Mouse (Mus musculus): ENCODE results near the gene Zfp507. TPM values are rescaled to one million over a fixed set of nuclear protein-coding genes. Genes with fewer than 3 reads are reported as not detected.

Gene Zfp507
- 1.9 and 4.5 TPM in 2 replicates for polyA plus RNA-seq (2021; fragmentation: Nextera tagmentation)
- long read RNA-seq, experiment 1, full-length matches to known transcripts = 3 of 15 reads
- long read RNA-seq, experiment 1, partial matches to known transcripts = 2 of 15 reads
- long read RNA-seq, experiment 1, other reads (novel, unspliced or antisense) = 10 of 15 reads
- long read RNA-seq, experiment 2, partial matches to known transcripts = 1 of 4 reads
- long read RNA-seq, experiment 2, other reads (novel, unspliced or antisense) = 3 of 4 reads

GRCm38 (mm10) chr7:35802906-35803595 lies at the start of gene Zfp507:
Zfp507 (minus strand) TSS chr7:35803003.

GRCm38 (mm10) chr7:35754033-35754885 lies 48.5 kb downstream of the Zfp507 start, which contains the start of gene Dpy19l3:
Dpy19l3 (minus strand) TSS chr7:35754454.

Other genes starting within 250 kb of the Zfp507 start
- gene Nudt19, start 246.7 kb downstream of the Zfp507 start, polyA plus RNA-seq (2021; fragmentation: Nextera tagmentation) = 178 and 208 TPM in 2 replicates
- gene Rgs9bp, start 217.4 kb downstream of the Zfp507 start, polyA plus RNA-seq (2021; fragmentation: Nextera tagmentation) = 0.03 TPM in 1 of 2 replicates, not detected in the other
- gene Ankrd27, start 216.8 kb downstream of the Zfp507 start, polyA plus RNA-seq (2021; fragmentation: Nextera tagmentation) = 8.3 and 9.5 TPM in 2 replicates
- 250 and 260 TPM in 2 replicates for gene Pdcd5, start 155.5 kb downstream of the Zfp507 start, polyA plus RNA-seq (2021; fragmentation: Nextera tagmentation)
- gene Dpy19l3, start 48.5 kb downstream of the Zfp507 start, polyA plus RNA-seq (2021; fragmentation: Nextera tagmentation) = 10.4 and 15.5 TPM in 2 replicates